Mouse (Mus musculus): ENCODE results near the gene Ankrd13c.
A peak's percentile ranks its signal among the peaks of the same experiment; 100 is the strongest.
"Not testable (repeated sequence)": the region's sequence is repeated elsewhere in the genome, so short reads cannot be mapped to it uniquely, and the experiment has no call there.

The Ankrd13c gene

GRCm38 (mm10) chr3:157946843-157947358 is at the start of gene Ankrd13c:
TSS of gene Ankrd13c (plus strand) at chr3:157947239.
- DNase-seq (ENCODE audit: low read depth in 2 of 2, low spot score in 2 of 2) = peak; percentile 84 to 90

- DNase-seq (ENCODE audit: low read depth in 2 of 2, low spot score in 2 of 2) = no peak
These were observed 49.4 kb upstream of the Ankrd13c start for GRCm38 (mm10) chr3:157897645-157898044.

- no peak for DNase-seq (ENCODE audit: low read depth in 2 of 2, low spot score in 2 of 2)
These were observed 47.1 kb upstream of the Ankrd13c start for GRCm38 (mm10) chr3:157899986-157900385.

GRCm38 (mm10) chr3:157901721-157902120 is 45.3 kb upstream of the Ankrd13c start:
- no peak for DNase-seq (ENCODE audit: low read depth in 2 of 2, low spot score in 2 of 2)

GRCm38 (mm10) chr3:157908166-157908565 is 38.9 kb upstream of the Ankrd13c start:
- DNase-seq (ENCODE audit: low read depth in 2 of 2, low spot score in 2 of 2) = no peak

- DNase-seq (ENCODE audit: low read depth in 2 of 2, low spot score in 2 of 2) = no peak
These were observed 36.8 kb upstream of the Ankrd13c start for GRCm38 (mm10) chr3:157910262-157910661.

- no peak for DNase-seq (ENCODE audit: low read depth in 2 of 2, low spot score in 2 of 2)
These were observed 34.9 kb upstream of the Ankrd13c start for GRCm38 (mm10) chr3:157912155-157912554.

- DNase-seq (ENCODE audit: low read depth in 2 of 2, low spot score in 2 of 2) = no peak
These were observed 30.7 kb upstream of the Ankrd13c start for GRCm38 (mm10) chr3:157916336-157916735.

GRCm38 (mm10) chr3:157921376-157921775 is 25.7 kb upstream of the Ankrd13c start:
- no peak for DNase-seq (ENCODE audit: low read depth in 2 of 2, low spot score in 2 of 2)

GRCm38 (mm10) chr3:157923268-157923835 is 23.7 kb upstream of the Ankrd13c start:
- no peak for DNase-seq (ENCODE audit: low read depth in 2 of 2, low spot score in 2 of 2)

- no peak for DNase-seq (ENCODE audit: low read depth in 2 of 2, low spot score in 2 of 2)
These were observed 22.2 kb upstream of the Ankrd13c start, which contains the start of gene Cth for GRCm38 (mm10) chr3:157924692-157925328. TSS of gene Cth (minus strand) at chr3:157925077.

- DNase-seq (ENCODE audit: low read depth in 2 of 2, low spot score in 2 of 2) = no peak
These were observed 21.1 kb upstream of the Ankrd13c start for GRCm38 (mm10) chr3:157925706-157926510.

- no peak for DNase-seq (ENCODE audit: low read depth in 2 of 2, low spot score in 2 of 2)
These were observed 20.3 kb upstream of the Ankrd13c start for GRCm38 (mm10) chr3:157926761-157927160.

- no peak for DNase-seq (ENCODE audit: low read depth in 2 of 2, low spot score in 2 of 2)
These were observed 18.3 kb upstream of the Ankrd13c start for GRCm38 (mm10) chr3:157928731-157929130.

GRCm38 (mm10) chr3:157929417-157929816 is 17.6 kb upstream of the Ankrd13c start:
- no peak for DNase-seq (ENCODE audit: low read depth in 2 of 2, low spot score in 2 of 2)

- DNase-seq (ENCODE audit: low read depth in 2 of 2, low spot score in 2 of 2) = no peak
These were observed 15.4 kb upstream of the Ankrd13c start for GRCm38 (mm10) chr3:157931592-157931991.

GRCm38 (mm10) chr3:157932074-157932473 is 15.0 kb upstream of the Ankrd13c start:
- no peak for DNase-seq (ENCODE audit: low read depth in 2 of 2, low spot score in 2 of 2)

- not testable (repeated sequence) for DNase-seq (ENCODE audit: low read depth in 2 of 2, low spot score in 2 of 2)
These were observed 13.8 kb upstream of the Ankrd13c start for GRCm38 (mm10) chr3:157933223-157933622.

GRCm38 (mm10) chr3:157934301-157934823 is 12.7 kb upstream of the Ankrd13c start:
- no peak for DNase-seq (ENCODE audit: low read depth in 2 of 2, low spot score in 2 of 2)

GRCm38 (mm10) chr3:157938585-157938984 is 8.5 kb upstream of the Ankrd13c start:
- DNase-seq (ENCODE audit: low read depth in 2 of 2, low spot score in 2 of 2) = peak; percentile 13 to 39

All from CD8-positive naive resting alpha-beta T cell, adult 2 months (primary cell).